Mouse (Mus musculus): Measurements from ENCODE around the gene Olfr419.

GRCm38 (mm10) chr1:174215270-174216038 is 36.4 kb downstream of the Olfr419 start:
- TF ChIP-seq POLR2A (IDR thresholded peaks at IDR 0.05; ENCODE audit: low read depth, low read length) (no peak), CTCF (conservative IDR thresholded peaks at IDR 0.05; ENCODE audit: insufficient read depth, insufficient read length, low read depth, low read length) (no peak)

Data from kidney, adult 2 months (tissue).